Mouse (Mus musculus): ENCODE measurements around the gene Cd79b.
"Not testable (repeated sequence)": the region's sequence is repeated elsewhere in the genome, so short reads cannot be mapped to it uniquely, and the experiment has no call there.

Cd79b gene

GRCm38 (mm10) chr11:106314333-106314812, at the start of gene Cd79b:
TSS of gene Cd79b (minus strand) at chr11:106314762.
- DNase-seq, result no peak

DNA sequence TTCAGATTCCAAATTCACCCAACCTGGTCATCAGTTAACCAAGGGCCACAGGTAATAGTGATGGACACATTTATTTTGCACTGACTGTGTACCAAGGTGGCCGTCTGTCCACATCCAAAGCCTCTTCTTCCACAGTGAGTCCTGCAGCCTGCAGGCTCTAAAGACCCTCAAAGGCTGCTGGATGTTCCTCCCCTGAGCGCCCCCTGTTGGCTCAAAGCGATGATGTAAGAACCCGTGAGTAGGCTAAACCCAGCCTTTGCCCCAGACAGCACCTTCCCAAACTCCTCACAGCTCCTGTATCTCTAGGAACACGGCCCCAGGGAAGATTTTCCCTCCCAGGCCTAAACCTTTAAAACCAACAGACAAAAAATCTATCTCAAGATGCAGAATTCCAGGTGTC, 44.8 kb upstream of the Cd79b start:
- DNase-seq, result no peak

GRCm38 (mm10) chr11:106355382-106356128, 41.0 kb upstream of the Cd79b start:
- DNase-seq, result no peak

GRCm38 (mm10) chr11:106354181-106354580, 39.6 kb upstream of the Cd79b start:
- no peak for DNase-seq

- no peak for DNase-seq
Observed at GRCm38 (mm10) chr11:106353188-106353587, 38.6 kb upstream of the Cd79b start, which contains the start of gene Scn4a. TSS of gene Scn4a (minus strand) at chr11:106353288.

DNA sequence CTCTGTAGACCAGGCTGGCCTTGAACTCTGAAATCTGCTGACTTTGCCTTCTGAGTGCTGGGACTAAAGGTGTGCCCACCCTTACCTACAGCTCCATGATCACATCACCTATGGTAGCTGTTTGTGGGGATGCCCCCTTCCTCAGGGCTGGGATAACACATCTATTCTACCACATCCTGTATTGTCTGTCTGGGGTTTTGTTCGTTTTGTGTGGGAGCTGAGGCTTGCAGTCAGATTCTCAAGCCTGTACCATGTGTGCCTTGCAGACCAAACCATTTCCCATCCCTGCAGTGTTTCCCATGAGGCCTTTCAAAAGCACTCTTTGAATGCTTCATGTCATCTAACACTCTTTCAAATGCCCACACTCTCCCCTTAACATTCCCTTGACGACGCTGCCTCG, 37.4 kb upstream of the Cd79b start:
- DNase-seq, result no peak

DNA sequence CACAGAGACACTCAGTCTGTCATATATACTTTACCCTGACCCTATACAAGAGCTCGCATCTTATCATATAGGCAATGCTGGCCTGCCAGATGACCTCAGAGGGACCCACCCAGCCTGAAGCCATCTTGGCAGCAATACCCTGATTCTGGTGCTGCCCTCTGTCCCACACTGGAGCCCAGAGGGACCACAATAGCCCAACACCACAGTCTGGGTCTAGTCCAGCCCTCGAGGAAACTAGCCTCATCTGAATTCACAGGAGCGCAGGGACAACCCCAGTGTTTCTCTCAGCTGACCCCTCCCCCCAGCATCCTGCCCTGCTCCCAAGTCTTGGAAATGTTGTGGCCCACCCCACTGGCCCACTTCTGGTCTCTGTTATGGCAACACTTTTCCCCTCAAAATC, 36.7 kb upstream of the Cd79b start:
- no peak for DNase-seq

GRCm38 (mm10) chr11:106350853-106351252, 36.3 kb upstream of the Cd79b start:
- DNase-seq, result no peak

- DNase-seq, result no peak
Observed at GRCm38 (mm10) chr11:106349772-106350171, 35.2 kb upstream of the Cd79b start.

GRCm38 (mm10) chr11:106344910-106345309, 30.3 kb upstream of the Cd79b start:
- DNase-seq, result no peak

- no peak for DNase-seq
Observed at GRCm38 (mm10) chr11:106340990-106341520, 26.5 kb upstream of the Cd79b start.

GRCm38 (mm10) chr11:106339323-106339722, 24.8 kb upstream of the Cd79b start:
- not testable (repeated sequence) for DNase-seq

DNA sequence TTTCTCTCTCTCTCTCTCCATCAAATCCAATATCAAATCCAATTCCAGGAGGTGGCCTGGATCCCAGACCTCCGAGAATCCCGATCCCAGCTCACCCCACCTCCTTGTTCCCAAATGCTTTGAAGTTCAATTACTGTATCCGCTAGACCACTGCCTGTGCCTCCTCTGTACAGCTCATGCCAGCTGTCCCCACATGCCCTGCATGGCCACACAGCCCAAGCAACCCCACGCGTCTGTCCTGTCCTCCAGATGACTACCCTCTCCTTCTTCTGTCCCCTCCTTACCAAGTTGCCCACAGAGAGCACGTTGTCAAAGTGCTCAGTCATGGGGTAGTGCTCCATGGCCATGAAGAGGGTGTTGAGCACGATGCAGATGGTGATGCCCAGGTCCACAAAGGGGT, 24.3 kb upstream of the Cd79b start:
- DNase-seq, result no peak

DNA sequence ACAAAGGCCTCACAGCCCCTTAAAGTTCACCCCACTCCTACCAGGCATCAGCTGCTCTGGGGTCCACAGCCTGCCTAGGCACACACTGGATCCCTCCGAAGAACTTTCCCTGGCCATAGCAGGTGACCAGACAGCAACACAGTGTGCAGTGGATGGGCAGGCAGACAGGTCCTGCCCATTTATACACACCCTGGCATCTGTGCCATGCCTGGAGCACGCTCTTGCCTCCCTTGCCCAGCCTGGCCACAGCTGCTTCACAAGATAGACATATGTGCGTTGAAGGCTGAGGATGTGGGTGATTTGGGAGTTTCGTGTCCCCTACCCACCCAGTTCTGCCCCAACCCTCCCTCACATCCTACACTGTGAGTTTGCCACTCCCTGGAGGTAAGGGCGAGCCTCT, 23.5 kb upstream of the Cd79b start:
- DNase-seq, result no peak

GRCm38 (mm10) chr11:106334066-106334465, 19.5 kb upstream of the Cd79b start:
- DNase-seq, result no peak

- no peak for DNase-seq
Observed at GRCm38 (mm10) chr11:106332458-106332857, 17.9 kb upstream of the Cd79b start.

GRCm38 (mm10) chr11:106329682-106330081, 15.1 kb upstream of the Cd79b start:
- DNase-seq, result no peak

DNA sequence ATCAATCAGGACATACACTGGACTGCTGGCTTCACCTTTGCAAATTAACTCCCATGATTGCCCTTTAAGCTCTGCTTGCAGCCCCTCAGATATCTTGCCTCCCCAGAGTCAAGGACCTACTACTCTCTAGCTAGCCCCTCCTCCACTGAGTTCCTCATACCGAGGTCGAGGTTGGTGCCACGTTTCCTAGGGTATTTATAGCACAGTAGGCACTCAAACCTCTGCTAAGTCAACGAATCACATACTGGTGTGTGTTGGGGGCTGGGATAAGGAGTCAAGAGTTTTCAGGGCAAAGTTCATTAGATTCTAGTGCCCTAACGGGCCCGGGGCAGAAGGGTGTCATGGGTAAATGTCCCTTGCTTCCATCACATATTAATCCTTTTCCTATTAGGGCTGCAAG, 14.6 kb upstream of the Cd79b start:
- DNase-seq, result no peak

DNA sequence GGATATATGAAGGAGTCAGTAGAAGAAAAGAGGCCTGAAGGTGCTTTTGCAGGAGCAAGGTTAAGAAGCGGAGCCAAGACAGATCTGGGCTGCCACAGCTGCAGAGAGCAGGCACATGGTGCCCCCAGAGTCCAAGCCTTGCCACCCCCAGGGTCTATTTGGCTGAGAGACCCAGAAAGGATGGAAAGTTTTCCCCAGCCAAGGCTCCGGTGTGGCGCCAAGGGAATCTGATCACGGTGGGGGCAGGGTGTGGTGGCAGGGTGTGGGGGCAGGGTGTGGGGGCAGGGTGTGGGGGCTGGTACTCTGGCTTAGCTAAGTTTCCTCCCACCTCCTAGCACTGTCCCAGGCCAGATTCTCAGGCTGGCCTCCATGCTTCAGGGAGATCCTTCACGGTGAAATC, 14.0 kb upstream of the Cd79b start:
- DNase-seq, result no peak

GRCm38 (mm10) chr11:106326475-106326874, 11.9 kb upstream of the Cd79b start:
- no peak for DNase-seq

GRCm38 (mm10) chr11:106325566-106326206, 11.1 kb upstream of the Cd79b start:
- DNase-seq, result peak; percentile 61

DNA sequence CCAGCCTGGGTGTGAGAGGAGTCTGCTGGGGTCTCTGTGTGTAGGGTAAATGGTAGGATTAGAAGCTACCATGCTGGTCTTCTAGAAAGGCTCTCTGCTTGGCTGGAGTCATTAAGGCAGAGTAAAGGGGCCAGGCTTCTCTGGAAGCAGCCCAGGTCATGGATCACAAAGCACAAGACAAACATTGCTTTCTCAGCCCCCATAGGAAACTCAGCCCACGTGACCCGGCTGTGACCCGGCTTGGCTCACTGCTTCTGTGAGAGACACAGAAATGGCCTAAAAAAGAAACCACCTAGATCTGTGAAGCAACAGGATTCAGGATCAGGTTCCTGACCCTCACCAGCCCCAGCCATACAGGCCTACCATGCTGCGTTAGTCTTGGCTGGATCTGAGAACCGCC, 10.3 kb upstream of the Cd79b start:
- peak; percentile 76 for DNase-seq

DNA sequence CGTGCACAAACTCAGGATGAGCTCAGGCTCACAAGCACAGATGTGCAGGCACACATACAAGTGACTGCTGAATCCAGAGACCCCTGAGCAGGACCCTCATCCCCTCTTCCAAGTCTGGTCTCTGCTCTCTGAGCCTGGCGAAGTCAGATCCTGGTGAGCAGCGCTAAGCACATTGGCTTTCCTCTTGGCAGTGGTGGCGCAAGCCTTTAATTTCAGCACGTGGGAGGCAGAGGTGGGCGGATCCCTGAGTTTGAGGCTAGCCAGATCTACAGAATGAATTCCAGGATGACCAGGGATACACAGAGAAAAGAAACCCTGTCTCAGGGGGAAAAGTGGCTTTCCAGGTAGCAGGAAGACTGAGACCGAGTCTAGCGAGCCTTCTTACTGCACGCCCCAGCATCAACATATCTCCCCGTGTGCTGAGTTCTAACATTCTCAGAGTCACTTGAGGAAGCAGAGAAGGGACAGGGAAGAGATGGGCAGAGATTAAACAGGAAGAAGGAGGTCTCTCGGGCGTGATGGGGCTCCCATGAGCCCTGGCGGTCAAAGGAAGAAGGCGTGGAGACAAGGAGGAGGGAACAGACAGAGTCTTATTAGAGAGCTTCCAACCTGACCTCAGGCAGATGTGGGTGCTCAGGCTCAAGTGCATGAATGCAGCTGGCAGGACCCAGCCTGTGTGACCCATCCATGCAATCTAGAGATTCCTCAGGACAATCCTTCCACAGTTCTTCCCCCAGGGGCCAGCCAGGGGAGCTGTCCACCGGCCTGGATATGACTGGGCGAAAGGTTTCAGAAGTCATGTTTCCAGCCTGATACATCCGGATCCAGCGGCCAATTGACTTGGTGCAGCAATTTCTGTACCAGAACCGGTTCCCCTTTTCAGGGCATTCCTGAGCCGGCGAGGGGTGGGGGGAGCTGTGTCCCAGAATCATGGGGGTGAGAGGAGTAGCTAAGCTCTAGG, 4.1 kb upstream of the Cd79b start:
- no peak for DNase-seq

Measured in kidney, adult 11 months (tissue).